Mouse (Mus musculus) adrenal gland, adult 8-10 months (tissue): ENCODE data around the gene Gm49354. TPM values are rescaled to one million over a fixed set of nuclear protein-coding genes. Genes with fewer than 3 reads are reported as not detected.
"Not testable (repeated sequence)": the region's sequence is repeated elsewhere in the genome, so short reads cannot be mapped to it uniquely, and the experiment has no call there.

Experiments
- DNase-seq: peaks from one replicate; pipeline ENCODE4 v3.0.0; 2022
- total RNA-seq, 4 experiments: library from RNA; stranded (reverse); gene quantifications; 2 replicates each; pipeline ENCODE4 v1.2.4; 2022

Gene Gm49354
- not detected for total RNA-seq

DNA sequence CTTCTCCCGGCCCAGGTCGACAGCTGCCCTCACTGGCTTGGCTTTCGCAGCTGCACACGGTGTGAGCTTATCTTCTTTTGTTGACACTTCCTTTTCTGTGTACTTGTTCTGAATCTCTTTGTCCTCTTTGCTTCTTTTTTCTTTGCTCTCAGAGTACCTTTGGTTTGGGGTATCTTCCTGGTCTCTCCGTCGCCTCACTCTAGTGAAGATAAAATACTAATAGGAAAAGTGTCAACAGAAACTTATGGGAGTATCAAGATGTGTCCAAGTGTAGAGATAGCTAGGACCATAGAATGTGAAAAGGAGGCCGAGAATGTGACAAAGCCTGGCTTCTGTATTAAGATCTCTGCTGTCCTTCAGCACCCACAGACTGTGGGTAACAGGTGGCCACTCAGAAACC is at the start of gene Gm49354:
Gm49354 (minus strand) TSS at position 101 of the 400 bp plus-strand sequence.
- DNase-seq, result no peak

- DNase-seq, result no peak
Observed at GRCm38 (mm10) chr13:59825966-59826365, 43.9 kb upstream of the Gm49354 start.

DNA sequence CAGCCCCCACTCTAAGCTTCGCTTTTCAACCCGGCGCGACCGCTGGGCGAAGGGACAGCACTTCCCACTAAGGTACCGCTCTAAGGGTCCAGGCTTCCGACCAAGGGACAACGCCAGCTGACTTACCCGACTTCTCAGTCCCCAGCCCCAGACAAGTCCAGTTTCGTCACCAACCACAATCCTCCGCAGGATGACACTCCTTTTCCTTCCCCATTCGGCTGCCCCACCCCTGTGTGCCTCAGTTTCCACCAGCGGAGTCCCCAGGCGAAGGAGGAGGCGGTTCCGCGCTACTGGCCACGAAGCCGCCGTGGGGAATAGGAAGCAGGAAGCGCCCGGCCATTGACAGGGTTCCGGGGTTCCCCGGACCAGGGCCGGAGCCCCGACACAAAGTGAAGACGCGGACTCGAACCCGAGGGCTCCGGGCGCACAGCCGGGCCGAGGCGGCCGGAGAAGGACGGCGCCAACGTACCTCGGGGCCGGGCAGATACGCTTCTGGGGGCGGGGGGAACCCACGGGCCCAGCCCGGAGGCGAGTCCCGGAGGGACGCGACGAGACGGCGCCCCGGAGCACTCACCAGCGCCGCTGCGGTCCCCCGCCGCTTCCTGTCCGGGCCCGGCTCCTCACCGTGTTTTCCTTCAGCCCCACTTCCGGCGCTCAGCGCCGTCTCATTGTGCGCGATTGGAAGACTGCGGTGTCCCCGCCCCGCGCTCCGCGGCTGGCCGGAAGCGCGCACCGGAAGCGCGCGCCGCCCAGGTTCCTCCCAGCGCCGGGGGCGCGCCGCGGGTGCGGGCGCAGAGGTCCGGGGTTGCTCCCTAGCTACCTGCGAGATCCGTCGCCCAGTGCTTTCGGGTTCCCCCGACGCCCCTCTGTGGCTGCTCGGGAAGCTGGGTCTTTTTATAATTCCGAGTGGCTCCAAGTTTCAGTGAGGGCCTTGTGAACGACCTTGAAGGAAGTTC is 40.7 kb upstream of the Gm49354 start, which contains the start of gene Tut7:
Tut7 (minus strand) TSS at position 641 of the 956 bp plus-strand sequence.
- peak; percentile 91 for DNase-seq

GRCm38 (mm10) chr13:59820836-59821235 is 38.8 kb upstream of the Gm49354 start:
- DNase-seq, result no peak

DNA sequence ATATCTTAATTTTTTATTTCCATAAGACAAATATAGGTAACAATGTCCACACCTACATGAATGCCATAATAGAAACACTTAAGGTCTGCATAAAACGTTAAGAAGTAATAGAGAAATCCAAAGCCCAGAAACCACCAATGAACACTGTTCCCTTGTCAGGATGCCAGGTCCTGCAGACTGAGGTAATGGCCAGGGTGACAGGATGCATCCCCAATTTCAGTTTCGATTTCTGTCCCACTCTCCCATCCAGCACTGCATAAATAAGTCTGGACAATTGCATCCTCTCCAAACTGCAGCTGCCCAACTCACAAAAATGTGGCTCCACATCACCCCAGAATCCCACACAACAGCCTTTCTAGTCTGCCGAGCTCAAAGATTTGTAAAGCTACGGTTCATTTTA is 38.1 kb upstream of the Gm49354 start:
- DNase-seq, result no peak

- DNase-seq, result no peak
Observed at GRCm38 (mm10) chr13:59817352-59817751, 35.3 kb upstream of the Gm49354 start.

DNA sequence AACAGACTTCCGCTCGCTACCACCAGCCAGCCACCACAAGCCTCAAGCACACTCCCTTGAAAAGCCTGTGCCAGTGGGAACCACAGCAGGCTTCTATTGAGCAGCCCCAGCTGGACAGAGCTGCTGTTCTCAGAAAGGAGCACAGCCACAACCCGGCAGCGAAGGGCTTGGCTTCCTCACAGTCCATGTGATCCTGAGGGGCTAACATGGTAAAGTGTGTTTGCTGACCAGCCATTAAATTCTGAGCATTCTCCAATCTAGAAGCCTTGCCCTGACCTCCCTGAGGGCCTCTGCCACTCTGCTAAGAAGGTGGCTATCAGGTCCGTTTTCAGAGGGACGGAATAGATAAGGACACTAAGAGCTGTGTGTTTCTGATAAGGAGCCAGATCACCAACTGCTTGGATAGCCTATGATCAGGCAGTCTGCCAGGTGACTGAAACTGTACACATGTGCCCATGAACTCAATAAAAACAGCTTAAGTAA is 32.1 kb upstream of the Gm49354 start:
- DNase-seq, result no peak

DNA sequence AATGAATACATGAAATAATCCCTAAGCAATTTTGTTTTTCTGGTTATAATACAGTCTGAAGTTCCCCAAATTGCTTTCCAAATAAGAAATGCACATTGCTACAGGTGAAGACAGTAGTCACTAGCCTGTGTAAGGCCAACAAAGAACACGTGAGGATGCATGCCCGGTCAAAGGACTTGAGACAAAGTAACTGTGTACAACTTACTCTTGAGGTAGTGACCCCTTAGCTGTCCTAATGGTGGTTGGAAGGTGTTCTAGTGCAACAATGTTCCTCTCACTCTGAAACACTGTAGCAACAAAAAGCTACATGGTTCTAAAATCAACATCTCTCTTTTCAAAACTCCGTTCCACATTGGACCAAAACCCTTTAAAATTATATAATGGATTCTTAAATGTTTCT is 29.5 kb upstream of the Gm49354 start:
- DNase-seq, result no peak

GRCm38 (mm10) chr13:59801000-59801399 is 19.0 kb upstream of the Gm49354 start:
- no peak for DNase-seq

DNA sequence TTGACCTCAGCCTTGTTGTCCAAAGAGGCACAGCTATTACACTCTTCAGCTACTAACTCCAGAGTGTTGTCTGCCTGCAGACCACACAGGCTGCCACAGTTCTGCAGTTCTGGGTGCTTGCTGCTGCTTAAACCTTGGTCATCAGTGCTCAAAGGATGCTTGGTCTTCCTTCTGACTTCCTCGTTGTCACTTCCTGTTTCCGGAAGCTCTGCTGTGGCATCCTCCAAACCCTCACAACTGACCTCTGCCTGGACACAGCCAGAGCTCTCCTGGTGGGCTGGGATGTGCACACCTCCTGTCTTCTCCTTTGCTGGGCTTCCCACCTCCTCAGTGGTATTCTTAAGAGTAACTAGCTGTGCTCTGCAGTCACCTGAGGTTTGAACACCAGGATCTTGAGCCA is 18.0 kb upstream of the Gm49354 start:
- DNase-seq, result no peak

- no peak for DNase-seq
Observed at GRCm38 (mm10) chr13:59798306-59798705, 16.3 kb upstream of the Gm49354 start.

- DNase-seq, result no peak
Observed at GRCm38 (mm10) chr13:59796466-59796848, 14.4 kb upstream of the Gm49354 start.

DNA sequence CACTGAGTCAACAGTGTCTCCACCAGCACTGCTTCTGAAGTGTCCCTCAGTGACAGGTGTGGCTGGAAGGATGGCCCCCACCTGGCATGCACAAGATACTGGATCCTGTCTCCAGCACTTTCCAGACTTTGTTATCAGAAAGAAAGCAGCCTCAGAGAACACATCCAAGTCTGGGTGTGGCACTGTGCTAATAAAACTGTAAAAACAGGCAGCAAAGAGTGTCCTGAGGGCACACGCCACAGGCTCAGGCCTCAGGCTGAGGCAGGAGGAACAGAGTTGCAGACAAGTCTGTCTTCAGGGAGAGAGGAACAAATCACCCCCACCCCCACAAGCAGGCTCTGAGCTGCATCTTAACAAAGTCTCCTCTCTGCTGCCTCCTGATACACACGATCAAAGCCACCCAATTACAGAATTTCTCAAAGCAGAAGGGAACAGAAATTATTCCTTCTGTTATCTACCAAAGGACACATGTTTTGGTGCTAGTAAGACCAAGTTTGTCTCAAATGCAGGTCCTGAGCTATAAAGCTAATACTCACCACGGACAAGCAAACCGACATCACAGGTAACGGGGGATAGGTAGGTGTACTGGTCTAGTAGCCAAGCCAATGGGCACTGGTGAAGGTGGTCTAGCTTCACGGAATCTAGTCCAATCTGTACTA is 13.9 kb upstream of the Gm49354 start:
- DNase-seq, result no peak

DNA sequence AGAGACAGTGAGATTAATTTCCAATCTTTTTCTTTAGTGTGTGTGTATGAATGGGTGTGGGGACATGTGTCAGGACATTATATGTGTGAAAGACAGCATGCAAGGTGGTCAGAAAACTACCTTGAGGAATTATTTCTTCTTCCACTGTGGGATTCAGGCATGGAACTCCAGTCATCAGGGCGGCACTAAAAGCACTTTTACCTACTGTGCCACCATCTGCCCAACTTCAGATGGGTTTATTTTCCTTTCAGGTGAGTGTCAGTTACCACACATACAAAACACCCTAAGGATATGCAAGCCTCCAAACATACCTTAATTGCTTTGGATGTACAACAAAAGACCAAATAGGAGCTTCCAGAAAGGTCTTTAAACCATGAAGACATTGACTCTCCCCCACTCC is 12.7 kb upstream of the Gm49354 start:
- no peak for DNase-seq

GRCm38 (mm10) chr13:59779744-59780264 is 2.2 kb downstream of the Gm49354 start:
- not testable (repeated sequence) for DNase-seq

- DNase-seq, result no peak
Observed at GRCm38 (mm10) chr13:59779213-59779612, 2.8 kb downstream of the Gm49354 start.

GRCm38 (mm10) chr13:59775168-59775567 is 6.9 kb downstream of the Gm49354 start:
- DNase-seq, result no peak

DNA sequence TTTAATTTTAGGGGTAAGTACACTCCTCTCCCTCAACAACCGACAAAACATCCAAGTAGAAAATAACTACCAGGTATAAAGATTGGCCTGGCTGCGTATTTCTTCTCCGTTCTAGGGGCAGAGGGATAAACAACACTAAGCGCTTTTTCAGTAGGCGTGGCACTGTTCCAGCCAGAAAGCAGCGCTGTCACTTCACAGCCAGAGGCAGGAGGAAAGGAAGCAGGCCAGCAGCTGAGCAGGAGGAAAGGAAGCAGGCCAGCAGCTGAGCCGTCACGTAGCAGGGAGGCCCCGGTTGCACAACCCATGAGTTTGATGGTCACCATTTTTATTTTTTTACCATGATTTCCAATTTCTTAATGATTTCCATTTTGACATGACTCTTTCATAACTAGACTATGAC is 10.8 kb downstream of the Gm49354 start:
- peak; percentile 71 for DNase-seq

GRCm38 (mm10) chr13:59770847-59771246 is 11.2 kb downstream of the Gm49354 start:
- DNase-seq, result no peak

DNA sequence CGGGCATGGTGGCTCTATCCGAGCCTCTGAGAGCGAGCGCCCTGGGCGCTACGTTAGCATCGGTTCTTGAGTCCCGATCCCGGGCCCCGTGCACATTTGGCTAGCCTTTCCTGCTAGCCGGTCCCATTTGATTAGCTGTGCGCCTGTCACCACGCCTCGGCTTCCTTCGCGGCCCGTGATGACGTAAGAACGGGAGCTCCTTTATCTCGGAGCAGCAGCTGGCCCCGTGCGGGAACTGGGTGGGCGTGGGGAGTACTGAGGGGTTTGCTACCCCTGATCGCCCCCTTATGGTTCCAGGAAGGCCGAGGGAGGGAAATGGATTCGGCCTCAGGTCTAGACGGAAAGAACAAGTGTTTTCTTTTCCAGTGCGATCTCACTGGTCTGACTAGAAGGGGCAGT is 11.9 kb downstream of the Gm49354 start:
- DNase-seq, result peak; percentile 85

GRCm38 (mm10) chr13:59769296-59770163 is 12.5 kb downstream of the Gm49354 start, which contains the start of gene Isca1:
Gene Isca1, minus strand, starts transcription at chr13:59769810.
- DNase-seq, result peak; percentile 98

GRCm38 (mm10) chr13:59768531-59768930 is 13.5 kb downstream of the Gm49354 start:
- DNase-seq, result no peak
